Mouse (Mus musculus) retina, adult 2 months (tissue): ENCODE results near the gene Sema5a.

Source experiments
- DNase-seq: peaks from one replicate; pipeline ENCODE4 v3.0.0-alpha.2; 2012; ENCODE audit warnings: low read depth, low spot score

Gene Sema5a

GRCm38 (mm10) chr15:32356805-32357204, 112.2 kb downstream of the Sema5a start:
- no peak for DNase-seq

- DNase-seq, result no peak
These were observed 123.2 kb downstream of the Sema5a start for GRCm38 (mm10) chr15:32367841-32368240.

DNA sequence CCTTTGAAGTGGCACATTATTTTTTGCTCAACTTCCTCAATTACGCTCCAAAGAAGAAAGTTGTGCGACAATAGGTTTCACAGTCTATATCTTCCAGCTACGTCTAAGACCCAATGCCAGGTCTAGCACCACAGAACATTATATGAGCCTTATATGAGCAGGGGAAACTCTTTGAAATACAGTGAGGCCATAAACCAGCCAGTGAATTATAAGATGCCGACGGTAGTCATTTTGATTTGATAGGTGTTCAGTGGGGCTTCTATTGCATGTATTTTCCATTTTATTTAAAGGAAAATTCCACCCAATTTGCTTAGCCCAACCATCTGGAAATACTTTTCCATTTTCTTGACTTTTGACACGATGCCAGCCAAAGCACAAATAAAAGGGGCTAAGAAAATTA, 126.3 kb downstream of the Sema5a start:
- DNase-seq, result no peak

DNA sequence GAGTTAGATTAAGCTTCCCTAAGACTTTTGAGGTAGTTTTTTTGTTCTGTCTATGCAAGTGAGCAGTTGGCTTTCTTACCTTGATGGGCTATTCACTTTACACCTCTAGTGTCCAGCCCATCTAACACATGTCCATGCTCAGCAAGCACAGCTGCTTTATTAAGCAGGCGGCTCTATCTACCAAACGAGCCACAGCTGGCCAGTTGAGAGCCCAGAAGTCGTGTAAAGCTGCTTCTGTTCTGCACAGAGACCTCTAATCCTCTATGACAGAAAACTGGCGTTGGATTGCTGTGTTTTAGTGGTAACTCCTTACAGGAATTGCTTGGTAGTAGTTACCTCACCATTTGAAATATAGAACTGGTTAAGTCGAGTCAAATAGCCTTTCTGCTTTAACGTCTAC, 126.8 kb downstream of the Sema5a start:
- no peak for DNase-seq

DNA sequence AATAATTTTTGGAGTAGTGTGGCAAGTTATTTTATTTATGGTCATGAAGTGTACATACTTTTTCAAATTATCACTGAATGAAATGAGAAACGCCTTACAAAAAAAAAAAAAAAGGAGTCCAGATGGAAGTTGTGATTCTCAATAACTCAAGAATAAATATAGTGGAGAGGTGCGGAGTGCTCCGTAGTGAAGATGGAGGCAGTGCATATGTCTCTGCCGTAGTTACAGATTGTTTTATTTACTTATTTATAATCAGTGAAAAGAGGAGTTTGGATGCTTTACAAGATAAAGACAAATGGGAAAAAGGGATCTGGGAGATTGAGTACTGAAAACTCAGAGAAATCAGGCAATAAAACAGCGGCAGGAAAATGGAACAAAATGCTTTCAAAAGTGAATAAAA, 131.7 kb downstream of the Sema5a start:
- no peak for DNase-seq

GRCm38 (mm10) chr15:32377781-32378180, 133.2 kb downstream of the Sema5a start:
- no peak for DNase-seq

GRCm38 (mm10) chr15:32380311-32380710, 135.7 kb downstream of the Sema5a start:
- no peak for DNase-seq

DNA sequence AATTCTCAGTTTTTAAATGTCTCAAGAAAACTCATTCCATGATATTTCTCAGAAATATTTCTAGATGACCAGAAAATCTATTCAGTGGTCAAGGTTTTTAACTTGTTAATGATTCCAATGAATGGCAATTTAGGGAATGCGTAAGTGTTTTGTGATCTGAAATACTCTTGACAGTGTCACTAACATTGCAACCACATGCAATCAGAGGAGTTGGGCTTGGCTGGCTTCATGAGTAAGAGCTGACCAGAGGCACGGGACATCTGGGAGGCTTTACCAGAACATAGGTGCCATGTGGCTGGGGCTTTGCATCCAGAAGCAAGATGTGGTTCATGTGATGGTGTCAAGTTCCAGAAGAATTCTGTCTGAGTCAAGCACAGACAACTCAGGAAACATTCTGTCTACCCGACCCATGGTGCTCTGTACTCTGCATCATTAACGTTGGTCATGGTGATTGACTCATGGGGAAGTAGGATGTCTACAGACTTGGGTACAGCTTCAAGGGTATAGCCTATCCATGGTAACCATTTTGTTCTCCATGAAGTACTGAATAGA, 138.4 kb downstream of the Sema5a start:
- no peak for DNase-seq

- DNase-seq, result no peak
These were observed 151.8 kb downstream of the Sema5a start for GRCm38 (mm10) chr15:32396241-32396890.

- no peak for DNase-seq
These were observed 152.5 kb downstream of the Sema5a start for GRCm38 (mm10) chr15:32397064-32397463.

GRCm38 (mm10) chr15:32398721-32399120, 154.1 kb downstream of the Sema5a start:
- DNase-seq, result no peak

DNA sequence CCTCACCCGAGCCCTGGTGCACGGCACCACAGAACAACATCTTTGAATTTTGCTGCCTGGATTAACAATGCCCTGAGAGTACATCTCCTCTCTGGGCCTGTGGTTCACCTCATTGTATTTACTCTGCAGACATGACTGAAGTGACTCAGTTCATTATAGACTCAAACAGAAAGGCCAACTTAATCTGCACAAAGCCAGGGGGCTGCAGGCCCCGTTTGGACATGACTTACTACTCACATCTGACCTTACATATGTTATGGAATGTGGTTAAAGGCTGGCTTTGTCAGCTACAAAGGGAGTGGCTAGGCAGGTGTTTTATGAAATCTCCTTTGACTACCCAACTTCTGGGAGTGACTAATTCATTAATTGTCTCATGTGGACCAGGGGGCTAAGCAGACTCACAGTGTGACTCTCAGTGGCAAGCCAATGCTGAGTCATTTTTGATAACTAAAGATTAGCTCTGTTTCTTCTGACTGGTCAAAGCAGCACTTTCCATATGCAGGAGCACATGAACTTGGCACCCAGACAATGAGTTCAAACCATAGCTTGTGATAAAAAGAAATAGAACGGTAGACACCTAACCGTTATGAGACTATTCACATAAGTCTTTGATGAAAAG, 157.4 kb downstream of the Sema5a start:
- DNase-seq, result no peak

DNA sequence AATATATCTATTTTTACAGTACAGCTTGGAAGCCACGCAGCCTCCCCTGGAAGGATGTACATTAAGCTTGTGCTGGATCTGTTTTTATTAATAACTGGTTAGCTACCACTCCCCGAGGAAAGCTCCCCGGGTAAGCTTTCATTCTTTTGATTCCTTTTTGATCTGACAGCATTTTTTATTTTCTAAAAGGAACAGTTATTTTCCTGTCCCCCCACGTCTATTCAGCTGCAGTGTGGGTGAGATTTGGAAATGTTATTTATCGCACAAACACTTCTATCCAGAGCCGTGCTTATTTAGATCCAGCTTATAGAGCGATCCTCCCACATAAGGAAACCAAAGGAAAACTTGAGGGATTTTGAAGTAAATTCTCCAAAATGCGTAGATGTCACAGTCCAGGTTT, 158.7 kb downstream of the Sema5a start:
- no peak for DNase-seq

DNA sequence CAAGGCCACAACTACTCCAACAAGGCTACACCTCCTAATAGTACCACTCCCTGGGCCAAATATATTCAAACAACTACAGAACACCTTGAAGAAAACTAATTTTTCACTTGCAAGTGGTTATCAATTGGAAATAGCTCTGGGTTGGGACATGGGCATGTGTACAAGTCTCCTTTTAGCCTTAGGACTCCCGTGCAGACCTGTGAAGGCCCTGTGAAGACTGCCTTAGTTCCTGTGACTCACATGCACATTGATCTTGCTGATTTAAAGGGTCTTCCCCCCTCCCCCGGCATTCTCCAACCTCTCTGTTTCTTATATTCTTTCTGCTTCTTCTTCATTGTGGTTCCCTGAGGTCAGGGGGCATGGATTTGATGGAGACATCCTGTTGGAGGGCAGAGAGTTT, 161.8 kb downstream of the Sema5a start:
- DNase-seq, result no peak

DNA sequence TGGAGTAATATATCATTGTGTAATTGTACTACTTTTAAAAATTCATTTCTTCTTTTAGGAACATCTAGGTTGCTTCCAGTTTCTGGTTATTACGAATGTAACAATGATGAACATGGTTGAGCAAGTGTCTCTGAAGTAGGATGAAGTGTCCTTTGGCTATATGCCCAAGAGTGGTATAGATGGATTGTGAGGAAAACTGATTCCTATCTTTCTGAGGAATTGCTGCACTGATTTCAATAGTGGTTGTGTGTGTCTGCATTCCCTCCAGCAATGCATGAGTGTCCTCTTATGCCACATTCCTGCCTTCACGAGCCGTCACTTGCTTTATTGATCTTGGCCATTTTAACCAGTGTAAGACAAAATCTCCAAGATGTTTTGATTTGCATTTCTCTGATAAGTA, 163.2 kb downstream of the Sema5a start:
- no peak for DNase-seq

DNA sequence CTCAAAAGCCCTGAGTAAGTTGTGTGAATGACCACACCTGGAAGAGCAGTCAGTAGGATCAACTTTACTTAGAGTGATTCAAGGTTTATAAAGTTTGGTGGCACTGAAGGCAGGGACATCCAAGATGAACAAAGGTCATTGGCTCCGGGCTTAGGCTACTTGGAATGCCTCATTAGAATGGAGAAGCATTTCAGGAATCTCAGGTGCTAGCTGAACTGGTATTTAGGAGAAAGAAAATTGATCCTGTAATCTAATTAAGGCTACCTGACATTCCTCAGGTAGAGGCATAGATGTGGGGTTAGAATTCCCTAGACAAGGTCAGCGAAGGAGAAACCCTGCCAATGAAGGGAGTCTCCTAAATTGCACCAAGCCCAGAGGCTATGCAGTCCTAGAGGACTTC, 171.7 kb downstream of the Sema5a start:
- no peak for DNase-seq

- no peak for DNase-seq
These were observed 178.0 kb downstream of the Sema5a start for GRCm38 (mm10) chr15:32422631-32423030.

DNA sequence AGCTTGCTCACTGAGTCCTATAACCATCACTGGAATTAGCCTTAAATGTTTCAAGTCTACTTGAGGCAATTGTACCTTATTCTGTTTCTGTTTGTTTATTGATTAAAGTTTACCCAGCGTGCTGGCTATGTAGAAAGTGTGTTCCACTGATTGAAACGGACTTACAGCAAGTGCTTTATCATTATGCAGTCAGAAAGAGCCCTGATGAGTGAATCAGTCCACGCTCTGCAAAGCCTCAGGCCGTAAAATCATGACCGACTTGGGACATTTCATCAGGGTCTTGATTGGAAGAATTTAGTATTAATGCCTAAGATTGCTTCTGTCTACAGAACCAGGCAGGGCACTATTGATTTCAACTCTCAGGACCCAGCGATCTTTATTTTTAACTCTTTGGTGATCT, 178.5 kb downstream of the Sema5a start:
- DNase-seq, result no peak

DNA sequence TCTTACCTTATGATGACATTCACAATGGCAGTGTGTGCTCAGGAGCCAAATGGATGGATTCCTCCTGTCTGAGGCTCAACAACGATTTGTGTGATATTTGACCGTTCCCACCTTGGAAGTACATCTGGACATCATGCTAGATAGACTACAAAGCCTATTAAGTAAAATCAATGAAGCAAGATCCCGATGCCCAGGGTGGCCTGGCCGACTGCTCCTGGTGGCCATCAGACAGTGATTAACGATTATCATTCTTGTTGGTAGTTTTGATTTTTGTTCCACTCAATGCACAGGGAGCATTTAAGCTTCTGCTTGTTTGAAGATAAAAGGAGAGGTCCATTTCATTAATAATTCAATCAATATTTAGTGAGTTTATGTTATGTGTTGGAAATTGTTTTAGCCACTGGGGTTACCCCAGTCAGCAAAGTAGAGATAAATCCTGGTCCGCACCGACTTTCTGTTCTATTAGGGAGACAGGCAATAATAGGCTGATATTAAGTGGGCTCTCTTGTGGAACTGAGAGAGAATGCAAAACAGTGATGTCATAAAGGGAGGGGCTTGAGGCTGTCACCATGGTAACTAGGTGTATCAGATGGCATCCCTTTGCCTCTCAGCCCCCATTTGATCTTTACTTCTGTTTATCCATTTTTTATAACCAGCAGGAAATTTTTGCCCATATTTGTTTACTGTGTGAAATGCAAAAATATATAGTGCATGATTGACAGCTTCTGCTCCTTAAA, 182.7 kb downstream of the Sema5a start:
- no peak for DNase-seq

DNA sequence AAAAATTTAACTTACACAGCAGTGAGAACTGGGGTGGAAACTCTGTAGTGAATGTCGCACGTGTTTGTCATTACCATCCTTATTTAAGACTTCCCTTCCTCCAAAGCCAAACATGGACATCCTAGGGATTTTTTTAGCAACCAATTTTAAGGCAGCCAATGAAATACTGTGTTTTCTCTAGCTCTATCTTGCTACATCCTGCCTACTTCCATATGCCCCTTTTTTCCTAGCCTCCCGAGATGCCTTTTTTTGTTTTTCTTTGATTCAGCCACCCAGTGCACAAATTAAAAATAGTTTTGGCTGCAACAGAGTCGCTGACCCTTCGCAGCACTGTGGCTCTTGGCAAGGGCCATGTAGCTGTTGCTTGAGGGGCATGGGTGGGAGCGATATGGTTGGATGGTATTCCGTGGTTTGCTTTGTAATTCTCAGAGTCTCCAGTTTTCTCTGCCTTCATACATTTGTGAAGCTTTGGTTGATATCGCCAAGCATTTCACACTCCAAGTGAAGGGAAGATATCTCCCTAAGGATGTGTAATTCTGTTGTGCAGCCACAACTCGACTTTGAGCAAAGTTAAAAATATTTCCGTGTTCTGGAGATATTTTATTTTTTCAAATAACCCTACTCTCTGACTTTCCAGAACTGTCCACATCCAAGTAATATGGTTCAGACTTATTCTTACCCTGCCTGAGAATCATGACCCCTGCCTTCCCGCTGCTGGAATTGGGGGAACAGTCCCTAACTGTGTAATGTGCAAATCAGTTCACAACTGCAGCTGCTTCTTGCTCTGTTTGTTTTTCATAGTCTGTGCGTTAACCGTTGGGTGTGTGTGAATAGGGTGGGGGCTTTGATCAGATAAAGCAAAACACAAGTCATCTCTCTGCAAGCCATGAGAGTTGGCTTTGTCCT, 188.6 kb downstream of the Sema5a start:
- no peak for DNase-seq

DNA sequence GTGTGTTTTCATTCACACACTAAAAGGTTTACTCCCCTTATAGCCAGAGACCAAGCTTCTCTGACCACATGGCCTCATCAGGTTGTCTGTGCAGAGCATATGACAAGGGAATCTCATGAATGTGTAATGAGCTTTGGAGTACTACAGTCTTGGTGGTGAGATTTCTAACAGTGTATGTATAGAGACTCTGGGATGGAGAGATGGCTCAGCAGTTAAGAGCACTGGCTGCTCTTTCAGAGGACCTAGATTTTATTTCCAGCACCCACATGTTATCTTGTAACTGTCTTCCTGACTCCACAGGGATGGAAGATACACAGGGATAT, 189.2 kb downstream of the Sema5a start:
- DNase-seq, result no peak

- DNase-seq, result no peak
These were observed 189.7 kb downstream of the Sema5a start for GRCm38 (mm10) chr15:32434274-32434673.
